Mouse (Mus musculus) left cerebral cortex, adult 18-20 months (tissue): ENCODE measurements at regions not wholly inside any gene's neighbourhood (a gene's known extent, or its start where the extent isn't known, plus 50 kb on each side); places are given as distances from the start of the nearest gene placed in this dataset.

Experiments used
- DNase-seq, 2 experiments: peaks; one replicate each; pipeline ENCODE4 v3.0.0; 2021 to 2022; ENCODE audit warnings: low spot score in 2 of 2, mixed read lengths in 1 of 2

DNA sequence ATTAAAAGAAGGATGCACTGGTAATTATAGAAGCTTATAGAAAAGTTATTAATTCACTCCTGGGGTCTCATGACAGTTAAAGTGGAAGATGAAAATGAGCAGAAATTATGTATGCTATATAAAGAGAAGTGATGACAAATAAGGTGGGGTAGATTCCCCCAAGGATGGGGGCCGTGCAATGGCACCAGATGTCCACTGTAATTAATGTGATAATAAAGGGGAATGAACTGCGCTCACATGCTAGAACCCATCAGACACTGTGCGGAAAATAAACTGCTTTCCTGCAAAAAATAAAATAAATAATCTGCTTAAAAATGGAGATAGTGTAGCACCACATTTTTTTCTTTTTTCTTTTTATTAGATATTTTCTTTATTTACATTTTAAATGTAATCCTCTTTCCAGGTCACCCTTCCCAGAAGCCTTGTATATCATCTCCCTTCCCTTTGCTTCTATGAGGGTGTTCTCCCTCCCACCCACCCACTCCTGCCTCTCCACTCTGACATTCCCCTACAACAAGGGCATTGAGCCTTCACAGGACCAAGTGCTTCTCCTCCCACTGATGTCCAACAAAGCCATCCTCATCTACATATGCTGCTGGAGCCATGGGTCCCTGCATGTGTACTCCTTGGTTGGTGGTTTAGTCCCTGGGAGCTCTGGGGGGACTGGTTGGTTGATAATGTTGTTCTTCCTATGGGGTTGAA is 934.0 kb upstream of the Pcdh20 start:
- DNase-seq = no peak

GRCm38 (mm10) chr14:89402568-89403339 is 931.6 kb upstream of the Pcdh20 start:
- no peak for DNase-seq

DNA sequence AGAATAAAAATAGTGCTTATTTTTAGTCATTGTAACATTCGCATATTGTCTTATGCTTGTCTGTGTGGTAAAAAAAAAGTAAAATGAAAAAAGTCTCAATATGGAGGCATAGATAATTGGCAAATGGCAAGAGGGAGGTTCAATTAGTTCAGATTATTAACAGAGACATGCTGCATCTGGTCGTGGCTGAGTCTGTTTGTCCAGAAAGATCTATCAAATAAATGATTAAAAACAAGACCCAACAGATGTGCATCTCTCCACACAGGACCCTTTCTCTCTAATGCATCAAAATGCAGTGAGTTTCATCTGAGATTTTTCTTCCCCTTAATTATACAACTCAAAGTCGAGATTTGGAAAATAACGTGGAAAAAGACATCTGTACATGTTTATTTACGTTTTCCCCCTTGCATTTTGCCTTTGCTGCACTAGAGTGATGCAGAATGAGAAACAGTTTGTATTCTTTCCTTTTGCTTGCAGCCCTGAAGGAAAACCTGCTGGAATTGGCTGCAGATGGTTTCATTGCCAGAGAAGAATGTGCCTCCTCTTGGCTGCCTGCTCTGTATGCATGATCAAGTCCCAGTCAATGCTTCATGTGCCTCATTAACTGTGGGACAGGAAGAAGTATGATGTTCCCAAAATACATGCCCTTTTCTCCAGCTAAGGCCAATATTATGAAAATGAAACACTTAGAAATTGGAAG is 886.0 kb upstream of the Pcdh20 start:
- no peak for DNase-seq

DNA sequence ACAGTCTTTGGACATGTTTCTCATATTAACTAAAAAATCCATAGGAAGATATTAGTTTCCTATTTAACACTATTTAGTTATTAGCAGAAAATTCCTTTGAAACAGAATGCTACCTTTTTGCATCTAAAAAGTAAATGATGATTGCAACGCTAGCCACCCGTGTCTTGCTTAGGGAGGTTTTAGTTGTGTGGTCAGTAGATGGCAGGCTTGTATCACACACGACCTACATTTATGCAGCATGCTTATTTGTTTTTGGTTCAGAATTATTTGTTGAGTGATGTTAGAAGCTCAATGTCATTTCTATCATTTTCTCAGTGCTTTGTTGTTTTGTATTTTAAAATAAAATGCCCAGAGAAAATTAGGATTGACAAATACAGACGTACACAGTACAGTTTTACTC is 876.8 kb upstream of the Pcdh20 start:
- DNase-seq = peak in 1 of 2 experiments; percentile 6

GRCm38 (mm10) chr14:89325116-89325515 is 853.9 kb upstream of the Pcdh20 start:
- no peak for DNase-seq

GRCm38 (mm10) chr14:89308506-89308905 is 837.3 kb upstream of the Pcdh20 start:
- no peak for DNase-seq
